Mouse (Mus musculus) liver, embryonic 14.5 days (tissue): Measurements from ENCODE around the gene Dlg2.

Experiments
- CTCF ChIP-seq: IDR thresholded peaks from 2 replicates; pipeline ENCODE4 v1.5.1; 2016; ENCODE audit warnings: antibody characterized with exemption, low read depth, control low read depth
- EP300 ChIP-seq: IDR thresholded peaks from 2 replicates; pipeline ENCODE4 v1.6.1; 2016; ENCODE audit warnings: antibody characterized with exemption, low read depth

- TF ChIP-seq CTCF (no peak), EP300 (no peak)
These were observed 1369.3 kb downstream of the Dlg2 start for GRCm38 (mm10) chr7:91845723-91846122.
